Mouse (Mus musculus): Measurements from ENCODE around the gene Teddm2.
"Not testable (repeated sequence)": the region's sequence is repeated elsewhere in the genome, so short reads cannot be mapped to it uniquely, and the experiment has no call there.

The Teddm2 gene

DNA sequence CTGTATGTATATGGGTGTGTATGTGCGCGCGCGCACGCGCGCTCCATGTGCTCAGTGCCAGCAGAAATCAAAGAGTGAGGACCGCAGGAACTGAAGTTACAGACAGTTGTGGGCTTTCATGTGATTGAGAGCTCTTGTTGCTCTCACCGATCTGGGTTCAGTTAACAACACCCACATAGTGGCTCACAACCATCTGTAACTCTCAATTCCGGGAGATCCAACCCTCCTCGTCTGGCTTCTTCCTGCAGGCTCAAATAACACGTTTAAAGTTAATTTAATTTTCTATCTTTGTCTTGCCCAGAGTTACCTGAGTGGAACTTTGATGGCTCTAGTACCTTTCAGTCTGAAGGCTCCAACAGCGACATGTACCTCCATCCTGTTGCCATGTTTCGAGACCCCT lies 4.2 kb upstream of the Teddm2 start:
- in situ Hi-C loops (cut with MseI, MboI): no loop called here

DNA sequence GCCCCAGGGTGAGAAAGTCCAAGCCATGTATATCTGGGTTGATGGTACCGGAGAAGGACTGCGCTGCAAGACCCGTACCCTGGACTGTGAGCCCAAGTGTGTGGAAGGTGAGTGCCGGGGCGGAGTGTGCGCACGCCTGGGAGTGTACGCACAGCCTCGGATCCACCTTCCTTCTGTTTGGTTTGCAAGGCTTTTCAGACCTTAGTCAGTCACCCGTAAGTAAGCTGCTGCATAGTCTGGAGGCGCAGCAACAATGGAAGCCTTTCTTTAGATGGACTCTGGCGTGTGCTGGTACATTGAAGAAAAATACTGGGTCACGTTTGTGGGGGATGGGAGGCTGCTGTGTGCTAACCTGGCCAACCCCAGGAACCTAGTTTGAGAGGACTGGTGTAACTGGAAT lies 3.0 kb upstream of the Teddm2 start:
- in situ Hi-C loops (cut with MseI, MboI): no loop called here

DNA sequence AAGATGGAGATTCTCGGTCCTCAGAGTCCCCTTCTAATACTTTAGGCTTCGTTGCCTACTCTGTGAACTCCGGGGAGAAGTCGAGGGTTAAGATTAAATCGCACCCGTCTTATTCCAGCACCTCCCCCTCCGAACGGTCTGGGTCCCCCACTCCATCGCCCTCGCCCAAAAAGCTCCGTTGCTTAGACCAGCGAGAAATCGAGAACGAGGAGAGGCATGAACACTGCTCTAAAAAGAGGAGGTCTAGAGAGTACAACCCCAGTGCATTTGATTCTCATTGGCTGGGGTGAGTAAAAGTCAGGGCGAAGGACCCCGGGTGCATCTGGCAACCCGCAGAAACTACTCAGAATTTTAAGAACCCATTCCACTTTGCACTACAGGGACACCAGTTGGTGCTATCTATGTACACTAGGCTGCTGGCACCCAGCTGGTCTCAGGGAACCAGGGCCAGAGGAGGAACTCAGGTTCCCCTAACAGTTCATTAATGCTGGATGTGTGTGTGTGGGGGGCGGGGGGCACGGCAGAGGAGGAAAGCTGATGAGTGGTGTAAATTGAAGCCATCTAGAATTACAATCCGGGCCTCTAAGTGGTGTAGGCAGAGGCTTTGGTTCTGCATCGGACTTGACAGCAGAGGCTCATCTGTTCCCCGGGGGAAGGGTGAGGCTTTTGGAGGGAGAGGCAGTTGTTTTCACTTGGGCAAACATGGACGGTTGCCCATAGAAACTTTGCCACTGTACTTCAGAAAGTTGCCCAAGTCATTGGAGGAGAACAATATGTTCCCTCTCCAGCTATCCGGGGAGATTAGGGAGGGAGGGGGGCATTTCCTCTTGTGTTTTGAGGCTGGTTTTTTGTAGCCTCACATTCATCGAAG lies 1.1 kb upstream of the Teddm2 start:
- in situ Hi-C loops (cut with MseI, MboI): no loop called here

DNA sequence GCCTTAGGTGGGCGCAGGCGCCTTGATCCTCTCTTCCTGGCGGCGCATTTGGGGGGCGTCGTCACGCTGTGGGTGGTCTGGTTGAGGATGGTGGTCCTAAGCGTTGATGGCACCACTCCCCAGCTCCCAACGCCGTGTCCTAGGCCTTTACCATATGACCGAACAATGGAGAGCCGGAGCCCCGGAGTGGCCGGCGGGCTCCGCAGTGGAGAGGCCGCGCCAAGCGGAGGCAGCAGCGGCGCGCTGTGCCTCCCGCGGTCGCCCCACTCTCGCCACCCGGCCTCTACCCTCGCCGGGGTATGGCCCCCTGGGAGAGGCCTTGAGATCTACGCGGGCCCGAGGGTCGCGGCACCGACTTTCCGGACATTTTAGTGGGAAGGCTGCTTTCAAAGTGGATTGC lies 353 bp upstream of the Teddm2 start:
- in situ Hi-C loops (cut with MseI, MboI): no loop called here

DNA sequence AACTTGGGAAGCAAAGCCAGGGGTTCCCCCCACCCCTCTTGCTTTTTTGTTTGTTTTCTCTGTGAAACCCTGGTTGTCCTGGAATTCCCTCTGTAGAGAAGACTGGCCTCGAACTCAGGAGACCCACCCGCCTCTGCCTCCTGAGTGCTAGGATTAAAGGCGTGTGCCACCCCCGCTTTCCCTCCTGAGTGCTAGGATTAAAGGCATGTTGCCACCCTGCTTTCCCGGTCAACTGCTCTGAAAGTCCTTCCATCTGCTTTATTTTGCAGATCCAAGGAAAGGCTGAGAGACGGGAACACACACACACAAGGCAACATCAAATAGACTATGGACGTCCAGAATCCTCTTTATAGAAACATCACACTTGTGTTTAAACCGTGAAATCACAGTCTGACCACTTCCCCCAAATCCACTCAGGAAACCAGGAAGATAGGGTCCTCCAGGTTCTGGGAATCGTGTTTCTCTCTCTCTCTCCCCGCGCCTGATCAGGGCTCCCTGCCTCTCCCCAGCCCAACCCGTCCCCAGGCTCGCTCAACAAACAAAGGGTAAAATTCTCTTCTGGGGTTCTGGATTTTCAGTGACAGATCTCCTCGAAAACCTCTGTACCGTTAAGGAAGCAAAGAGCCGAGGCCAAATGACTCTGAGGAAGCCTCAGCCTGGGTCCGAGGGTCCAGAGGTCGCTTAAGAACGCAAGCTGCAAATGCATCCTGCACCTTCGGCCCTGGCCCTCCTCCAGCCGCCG lies 868 bp downstream of the Teddm2 start:
- in situ Hi-C loops (cut with MseI, MboI): loop anchor here (5.0 to 10.0 kb wide), 4 partner anchors 133 to 286 kb away; no protein-coding TSS in a partner anchor

DNA sequence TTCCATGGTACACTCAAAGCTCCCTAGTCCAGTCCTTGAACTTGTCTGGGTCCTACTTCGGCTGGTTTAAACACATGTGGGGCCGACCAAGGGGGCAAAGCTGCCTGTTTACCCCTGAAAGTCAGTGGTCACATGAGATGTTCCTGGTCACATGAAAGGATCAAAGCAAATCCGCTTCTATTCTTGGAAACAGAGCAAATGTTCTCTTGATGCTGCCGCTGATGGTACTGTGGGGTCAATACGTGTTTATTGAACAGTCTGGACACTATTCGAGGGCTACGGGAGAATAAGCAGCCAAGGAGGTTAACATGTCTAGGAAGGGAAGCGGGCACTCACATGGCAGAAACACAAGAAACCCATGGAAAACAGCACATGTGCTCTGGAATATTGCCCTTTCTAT lies 2.8 kb downstream of the Teddm2 start:
- in situ Hi-C loops (cut with MseI, MboI): loop anchor here (5.0 to 10.0 kb wide), 4 partner anchors 135 to 288 kb away; no protein-coding TSS in a partner anchor

DNA sequence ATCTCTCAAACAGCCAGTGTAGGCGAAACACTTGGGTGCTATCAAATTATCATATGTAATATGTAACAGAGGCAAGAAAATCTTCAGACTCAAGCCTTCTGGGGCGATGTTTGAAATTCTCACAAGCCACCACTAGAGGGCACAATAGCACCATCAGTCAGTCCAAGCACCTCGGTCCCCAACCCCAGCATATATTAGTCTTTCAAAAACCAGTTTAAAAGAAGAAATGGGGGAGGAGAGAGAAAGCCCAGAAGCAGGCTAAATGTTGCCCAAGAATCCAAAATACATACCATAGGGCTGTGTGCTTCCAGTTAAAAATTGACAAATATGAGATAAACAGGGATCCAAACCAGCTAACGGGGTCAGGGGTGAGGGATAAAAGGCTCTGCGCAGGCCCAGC lies 5.0 kb downstream of the Teddm2 start:
- in situ Hi-C loops (cut with MseI, MboI): loop anchor here (5.0 to 10.0 kb wide), 4 partner anchors 137 to 290 kb away; no protein-coding TSS in a partner anchor

DNA sequence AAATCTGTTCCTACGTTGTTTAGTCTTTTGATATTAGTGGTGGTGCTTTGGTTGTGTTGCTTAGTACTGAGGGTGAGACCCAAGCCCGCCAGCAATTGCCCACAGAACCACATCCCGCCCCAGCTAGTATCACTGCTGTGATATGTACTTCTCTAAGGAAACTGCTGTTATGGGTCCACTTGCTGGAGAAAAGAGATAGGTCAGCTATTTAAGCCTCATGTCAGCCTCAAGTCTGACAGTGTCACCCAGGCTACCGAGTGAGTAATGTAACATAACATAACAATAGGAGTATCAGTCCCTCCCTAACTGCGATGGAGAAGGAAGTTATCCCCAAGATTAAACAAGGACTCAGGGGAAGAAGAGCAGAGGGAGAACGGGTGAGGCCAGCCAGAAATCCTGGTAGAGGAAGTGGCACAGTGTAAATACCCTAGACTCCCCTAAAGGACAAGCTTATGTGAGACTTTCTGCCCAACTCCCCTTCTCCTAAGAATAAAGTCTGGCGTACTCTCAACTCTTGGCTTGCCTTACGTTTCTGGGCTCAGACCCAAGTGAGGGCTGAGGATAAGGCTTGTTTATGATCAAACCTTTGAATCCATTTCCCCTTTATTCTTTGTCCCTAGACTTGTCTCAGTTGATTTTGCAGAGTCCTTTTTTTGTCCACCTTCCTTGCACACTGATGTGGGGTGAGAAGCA lies 5.7 kb downstream of the Teddm2 start:
- in situ Hi-C loops (cut with MseI, MboI): loop anchor here (10.0 kb wide), 2 partner anchors 220 to 290 kb away; no protein-coding TSS in a partner anchor

DNA sequence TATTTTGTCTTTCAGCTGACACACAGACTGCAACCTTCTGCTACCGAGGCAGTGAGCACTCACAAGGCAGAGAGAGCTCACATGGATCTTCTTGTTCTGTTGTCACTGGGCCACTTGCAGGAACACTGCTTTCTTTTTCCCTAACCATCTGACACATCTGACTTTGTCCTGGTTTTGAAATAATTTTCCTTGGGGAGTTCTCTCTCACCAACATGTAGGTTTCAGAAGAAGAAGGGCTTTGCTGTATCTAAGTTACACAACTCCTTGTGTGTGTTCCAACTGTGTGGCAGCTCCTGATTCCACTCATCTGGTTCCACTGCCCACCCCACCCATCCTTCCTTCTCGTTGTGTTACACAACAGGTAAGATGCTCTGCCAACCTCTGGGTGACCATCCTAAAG lies 6.3 kb downstream of the Teddm2 start:
- in situ Hi-C loops (cut with MseI, MboI): loop anchor here (10.0 kb wide), 2 partner anchors 221 to 291 kb away; no protein-coding TSS in a partner anchor

DNA sequence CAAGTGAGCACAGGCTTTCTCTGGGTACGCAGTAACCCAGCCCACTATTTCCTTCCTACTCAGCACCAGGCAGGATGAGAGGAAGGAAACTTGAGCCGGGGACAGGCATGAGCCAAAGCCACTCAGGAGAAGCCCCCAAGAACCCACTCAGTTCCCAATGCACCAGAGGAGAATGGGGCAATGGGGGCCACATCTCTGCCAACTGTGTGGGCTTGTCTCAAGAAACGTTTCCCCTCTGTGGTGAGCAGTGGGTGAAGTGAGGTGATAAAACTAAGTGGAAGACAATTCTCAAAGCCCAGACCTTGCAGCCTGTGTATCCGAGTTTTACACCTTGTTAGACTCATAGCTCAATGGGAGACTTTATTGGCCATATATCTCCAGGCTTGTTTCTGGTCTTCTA lies 8.6 kb downstream of the Teddm2 start, which contains the start of gene Teddm1a:
Gene Teddm1a (plus strand): TSS at position 301 of the 400 bp plus-strand sequence.
- in situ Hi-C loops (cut with MseI, MboI): loop anchor here (10.0 kb wide), 2 partner anchors 223 to 293 kb away; no protein-coding TSS in a partner anchor

DNA sequence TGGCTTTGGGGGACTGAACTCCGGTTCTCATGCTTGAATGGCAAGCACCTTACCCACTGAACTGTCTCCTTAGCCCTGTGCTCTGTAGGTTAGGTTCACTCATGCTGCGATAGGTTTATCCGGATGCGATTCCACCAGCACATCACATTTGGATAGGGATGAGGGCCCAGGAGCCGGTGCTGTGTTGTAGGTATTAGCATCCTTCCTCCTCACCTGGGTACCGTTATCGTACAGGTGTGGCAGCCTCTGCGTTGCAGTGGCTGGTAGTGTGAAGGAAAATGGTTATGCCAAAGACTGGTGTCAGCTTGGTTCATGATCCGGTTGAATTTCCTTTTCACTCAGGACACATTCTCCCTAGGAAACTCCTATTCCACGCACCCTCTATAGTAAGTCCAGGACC lies 9.9 kb downstream of the Teddm2 start:
- in situ Hi-C loops (cut with MseI, MboI): loop anchor here (10.0 kb wide), 2 partner anchors 225 to 295 kb away; no protein-coding TSS in a partner anchor

DNA sequence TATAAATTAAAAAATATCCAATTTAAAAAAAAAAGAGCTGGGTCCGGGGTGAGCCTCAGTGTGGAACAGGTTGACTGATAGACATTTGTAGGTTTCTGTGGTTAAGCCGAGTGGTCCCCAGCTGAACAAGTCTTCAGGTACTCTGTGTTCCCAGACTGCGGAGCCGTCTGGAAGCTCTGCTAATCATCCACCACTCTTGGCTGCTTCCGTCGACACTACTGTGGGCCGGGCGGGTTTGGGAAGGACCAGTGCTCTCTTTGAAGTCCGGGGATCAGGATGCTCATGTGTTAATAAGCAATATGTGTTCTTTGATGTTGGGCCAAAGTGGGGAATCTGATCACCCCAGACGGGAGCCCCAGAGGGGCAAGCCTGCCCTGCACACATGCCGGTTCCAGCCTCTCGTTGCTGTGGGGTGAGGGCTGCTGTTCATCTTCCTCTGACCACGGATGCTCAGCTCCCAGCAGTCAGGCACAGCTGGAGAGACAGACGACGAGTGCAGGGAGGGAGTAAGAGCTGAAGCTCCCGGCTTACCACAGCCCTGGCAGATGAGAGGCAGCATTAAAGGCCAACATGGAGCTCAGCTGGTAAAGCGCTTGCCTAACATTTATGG lies 13.9 kb downstream of the Teddm2 start:
- in situ Hi-C loops (cut with MseI, MboI): no loop called here

DNA sequence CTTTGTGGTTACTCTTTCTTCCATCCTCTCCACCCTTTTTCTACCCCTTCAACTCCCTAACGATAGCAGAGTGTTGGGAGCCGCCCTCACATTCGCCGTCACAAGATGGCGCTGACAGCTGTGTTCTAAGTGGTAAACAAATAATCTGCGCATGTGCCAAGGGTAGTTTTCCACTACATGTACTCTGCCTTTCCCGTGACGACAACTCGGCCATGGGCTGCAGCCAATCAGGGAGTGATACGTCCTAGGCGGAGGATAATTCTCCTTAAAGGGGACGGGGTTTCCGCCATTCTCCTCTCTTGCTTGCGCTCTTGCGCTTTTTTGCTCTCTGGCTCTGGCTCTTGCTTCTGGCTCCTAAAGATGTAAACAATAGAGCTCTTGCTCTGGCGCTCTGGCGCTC lies 19.6 kb downstream of the Teddm2 start:
- in situ Hi-C loops (cut with MseI, MboI): not testable (repeated sequence)

DNA sequence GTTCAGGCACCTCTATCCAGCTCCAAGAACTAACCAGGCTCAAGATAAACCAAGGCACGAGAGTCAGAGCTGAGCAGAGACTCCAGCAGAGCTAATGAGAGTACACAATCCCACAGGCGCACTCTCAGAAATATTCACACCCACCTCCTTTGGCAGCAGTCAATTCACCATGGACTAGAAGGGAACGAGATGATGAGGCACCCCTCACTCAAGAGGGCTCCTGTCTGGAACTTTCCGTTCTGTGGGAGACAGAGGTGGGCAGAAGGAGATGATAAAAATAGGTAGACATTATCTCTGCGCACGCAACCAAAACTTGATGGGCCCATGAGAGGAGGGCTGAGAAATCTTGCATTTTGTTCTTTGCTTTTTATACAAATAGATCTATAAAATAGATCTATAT lies 26.0 kb downstream of the Teddm2 start, which contains the start of gene Teddm1b:
Gene Teddm1b (plus strand): TSS at position 301 of the 400 bp plus-strand sequence.
- in situ Hi-C loops (cut with MseI, MboI): no loop called here

DNA sequence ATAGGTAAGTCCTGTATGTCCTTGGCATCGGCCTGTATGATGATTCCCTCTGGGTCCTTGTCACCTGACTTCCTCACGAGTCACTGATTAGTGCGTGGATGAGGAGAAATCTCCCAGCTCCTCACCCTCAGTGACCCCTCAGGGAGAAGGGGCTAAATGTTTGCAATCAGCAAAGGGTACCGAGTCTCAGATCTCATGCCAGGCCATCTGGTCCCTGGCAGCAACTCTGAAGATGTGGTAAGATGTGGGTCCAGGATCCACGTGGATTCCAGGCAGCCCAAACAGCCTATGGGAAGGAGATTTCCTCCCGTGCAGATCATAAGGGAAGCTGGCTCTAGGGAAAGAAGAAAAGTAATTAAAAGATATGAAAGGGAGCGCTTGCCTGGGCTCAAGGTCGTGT lies 44.1 kb downstream of the Teddm2 start:
- in situ Hi-C loops (cut with MseI, MboI): no loop called here

DNA sequence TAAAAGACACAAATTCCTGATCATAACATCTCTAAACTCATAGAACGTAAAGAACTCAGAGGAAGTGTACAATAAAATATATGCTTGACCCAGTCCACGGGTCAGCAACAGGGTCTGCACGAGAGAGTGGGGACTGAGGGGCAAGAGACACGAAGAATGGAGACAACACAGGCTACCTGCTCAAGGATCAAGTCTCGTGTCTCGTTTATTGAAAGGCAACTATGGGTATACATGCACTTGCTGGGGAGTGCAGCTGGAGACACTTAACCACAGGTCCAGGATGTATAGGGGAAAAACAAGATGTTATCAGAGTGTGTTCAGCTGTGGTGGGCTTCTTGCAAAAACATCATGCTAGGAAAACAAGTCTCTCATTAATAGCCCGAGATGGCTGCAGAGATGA lies 47.3 kb downstream of the Teddm2 start:
- in situ Hi-C loops (cut with MseI, MboI): not testable (repeated sequence)

DNA sequence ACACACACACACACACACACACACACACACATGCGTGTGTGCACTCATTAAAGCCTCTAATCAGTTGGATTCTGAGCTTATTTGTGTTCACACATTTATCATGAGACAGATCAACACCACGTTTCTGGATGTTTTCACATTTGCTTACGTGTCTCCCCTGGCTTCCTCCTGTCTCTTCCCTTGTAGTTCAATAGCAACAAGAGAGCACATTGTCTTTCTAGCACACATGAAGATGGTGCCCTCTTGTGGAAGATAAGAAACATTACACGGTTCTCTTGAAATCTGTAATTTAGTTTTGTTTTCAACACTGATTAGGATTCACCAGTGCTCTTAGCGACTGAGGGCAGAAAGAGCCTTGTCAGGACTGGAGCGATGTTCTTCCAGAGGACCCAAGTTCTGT lies 53.2 kb downstream of the Teddm2 start:
- in situ Hi-C loops (cut with MseI, MboI): loop anchor here in 1 of 2 experiments (10.0 kb wide), 1 partner anchor 292 kb away; the partner anchor contains the start of gene Npl

DNA sequence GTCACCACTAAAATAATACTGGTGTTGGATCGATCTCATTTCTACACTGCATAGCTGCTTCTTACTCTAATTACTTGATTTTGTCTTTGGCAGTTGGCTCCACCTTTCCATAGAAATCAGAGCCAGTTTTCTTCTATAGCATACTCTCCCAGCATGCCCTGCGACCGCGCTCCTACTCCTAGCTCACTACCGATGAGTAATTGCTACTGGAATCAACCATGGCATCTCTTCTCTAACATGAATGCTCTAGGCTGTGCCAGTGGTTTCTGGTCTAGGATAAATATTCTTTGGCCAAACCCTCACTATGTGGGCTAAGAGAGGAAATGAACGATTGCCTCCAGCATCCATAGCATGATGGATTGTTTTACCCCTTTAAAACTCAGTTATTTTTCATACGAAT lies 53.6 kb downstream of the Teddm2 start:
- in situ Hi-C loops (cut with MseI, MboI): loop anchor here in 1 of 2 experiments (10.0 kb wide), 1 partner anchor 292 kb away; the partner anchor contains the start of gene Npl

DNA sequence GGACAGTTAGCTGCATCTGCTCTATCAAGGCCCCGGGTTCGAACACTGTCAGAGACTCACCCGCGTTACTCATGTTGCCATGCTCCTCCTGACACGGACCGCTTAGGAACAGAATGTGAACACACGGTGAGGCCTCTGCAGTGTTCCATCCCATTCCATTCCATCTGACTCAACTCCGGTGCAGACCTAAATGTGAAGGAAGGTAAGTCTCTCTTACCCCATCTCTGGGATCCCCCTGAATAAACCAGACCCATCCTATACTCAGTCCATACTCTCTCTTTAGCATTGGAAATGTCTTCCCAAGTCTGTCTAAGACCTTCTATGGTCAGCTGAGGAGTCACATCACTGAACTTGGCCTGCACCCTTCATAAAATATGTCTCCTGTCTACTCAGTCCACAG lies 56.0 kb downstream of the Teddm2 start, which contains the start of gene Rgsl1:
Gene Rgsl1 (minus strand): TSS at position 101 of the 400 bp plus-strand sequence.
- in situ Hi-C loops (cut with MseI, MboI): loop anchor here in 1 of 2 experiments (10.0 kb wide), 1 partner anchor 289 kb away; the partner anchor contains the start of gene Npl

DNA sequence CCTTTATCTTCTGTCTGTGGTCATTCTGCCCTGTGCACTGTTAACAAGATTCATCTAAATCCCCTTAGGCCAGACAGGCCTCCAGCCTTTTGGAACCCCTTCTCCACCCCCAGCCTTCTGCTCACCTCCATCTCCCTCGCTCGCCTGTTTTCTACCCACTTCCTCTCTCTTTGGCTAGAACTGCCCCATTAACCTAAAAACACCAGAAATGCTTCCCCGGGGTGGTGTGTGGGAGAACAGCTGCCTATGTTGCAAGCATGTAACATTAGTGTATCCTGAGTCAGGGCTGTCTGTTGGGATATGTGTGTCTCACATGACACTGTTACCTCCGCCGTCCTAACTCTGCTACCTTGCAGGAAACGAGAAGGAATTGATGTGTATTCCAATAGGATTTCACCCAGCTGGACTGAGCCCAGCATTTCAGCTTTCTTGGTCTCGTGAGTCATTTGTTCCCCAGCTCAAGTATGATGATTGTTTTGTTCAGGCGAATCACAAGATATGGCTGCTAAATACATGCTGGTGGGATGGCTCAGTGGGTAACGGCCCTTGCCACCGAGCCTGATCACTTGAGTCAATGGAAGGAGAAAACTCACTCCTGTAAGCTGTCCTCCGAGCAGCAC lies 57.8 kb downstream of the Teddm2 start:
- in situ Hi-C loops (cut with MseI, MboI): loop anchor here in 1 of 2 experiments (10.0 kb wide), 1 partner anchor 287 kb away; the partner anchor contains the start of gene Npl
